Mouse (Mus musculus): ENCODE data around the gene Stac3.

GRCm38 (mm10) chr10:127509051-127509836 lies 7.8 kb downstream of the Stac3 start:
- TF ChIP-seq CTCF (IDR thresholded peaks at IDR 0.05; ENCODE audit: insufficient read depth, low read length) (peak; percentile 84), POLR2A (IDR thresholded peaks at IDR 0.05; ENCODE audit: borderline replicate concordance, extremely low read depth, low read depth, low read length) (no peak)

Data from lung, adult 2 months (tissue).